2 mouse cellular contexts compared by ENCODE assay signal in genomic region chr11:106260826-106261450, GRCm38 (mm10).
TF ChIP-seq lines count a peak whose summit lies in the region.

No protein-coding gene starts in this region.

TF ChIP-seq in CH12.LX, 34 proteins besides CTCF, POLR2A, EP300 and RAD21:
- TF ChIP-seq CHD2 (IDR thresholded peaks at IDR 0.05; ENCODE audit: low read length) (no peak), MAFK (IDR thresholded peaks at IDR 0.05; ENCODE audit: insufficient replicate concordance, low read length) (no peak), TCF12 (IDR thresholded peaks at IDR 0.05; ENCODE audit: low read depth, low read length) (no peak), CHD1 (IDR thresholded peaks at IDR 0.05; ENCODE audit: low read depth, low read length) (no peak), ZMIZ1 (IDR thresholded peaks at IDR 0.05; ENCODE audit: low read depth, low read length) (no peak), KAT2A (IDR thresholded peaks at IDR 0.05; ENCODE audit: insufficient replicate concordance, low read length) (no peak), USF2 (conservative IDR thresholded peaks at IDR 0.05; ENCODE audit: low read depth, low read length) (no peak), POLR2AphosphoS2 (IDR thresholded peaks at IDR 0.05; ENCODE audit: low read depth, low read length) (0 out of 2 replicates have a peak, but pooled peaks have one; percentile 12)
TF ChIP-seq in CH12.LX: peak in this region for 1.

TF ChIP-seq in MEL, 35 proteins besides CTCF, POLR2A, EP300 and RAD21:
- TF ChIP-seq HCFC1 (IDR thresholded peaks at IDR 0.05; ENCODE audit: low read depth, low read length), result no peak
- peak; percentile 9; the same call in 1 of the 2 replicates for TF ChIP-seq POLR2AphosphoS2 (IDR thresholded peaks at IDR 0.05; ENCODE audit: low read length)
- no peak for TF ChIP-seq POLR2AphosphoS5 (IDR thresholded peaks at IDR 0.05; ENCODE audit: borderline replicate concordance, low read depth, low read length)
- no peak for TF ChIP-seq TAL1 (IDR thresholded peaks at IDR 0.05; ENCODE audit: low read length)
- TF ChIP-seq MEF2A (IDR thresholded peaks at IDR 0.05; ENCODE audit: extremely low read depth, insufficient replicate concordance, low read depth, low read length, poor library complexity, severe bottlenecking), result no peak
- TF ChIP-seq ZKSCAN1 (IDR thresholded peaks at IDR 0.05; ENCODE audit: low read depth, low read length), result no peak
TF ChIP-seq in MEL: peak in this region for 1.
